Mouse (Mus musculus): ENCODE data around the gene Nupr1.

GRCm38 (mm10) chr7:126650852-126651251 is 20.2 kb upstream of the Nupr1 start:
- no peak for TF ChIP-seq TAL1 (IDR thresholded peaks at IDR 0.05; ENCODE audit: low read length)
- TF ChIP-seq GATA1 (IDR thresholded peaks at IDR 0.05; ENCODE audit: low read length): peak; percentile 82

Measured in erythroblast, embryonic 14.5 days (primary cell).